Mouse (Mus musculus) cerebellum, adult 2 months (tissue): Measurements from ENCODE around the gene Sat2. TPM values are rescaled to one million over a fixed set of nuclear protein-coding genes. Genes with fewer than 3 reads are reported as not detected.
A peak's percentile ranks its signal among the peaks of the same experiment; 100 is the strongest.

ENCODE experiments used
- DNase-seq, 2 experiments: peaks; one replicate each; pipeline ENCODE4 v3.0.0; 2021
- H3K27ac ChIP-seq: fragments of 200-500 bp; 2 replicates; pipeline ENCODE4 v1.5.1; 2012; ENCODE audit warnings: low read length, control low read depth, inconsistent platforms; ENCODE audit not compliant: insufficient read depth
- H3K27me3 ChIP-seq: fragments of 200-500 bp; 2 replicates; pipeline ENCODE4 v1.6.1; 2012; ENCODE audit warnings: inconsistent platforms, mild to moderate bottlenecking, low read length, moderate library complexity; ENCODE audit not compliant: control insufficient read depth, insufficient read depth
- H3K4me1 ChIP-seq: fragments of 200-500 bp; 2 replicates; pipeline ENCODE4 v1.6.1; 2011; ENCODE audit warnings: low read length; ENCODE audit not compliant: control insufficient read depth, insufficient read depth
- H3K4me3 ChIP-seq: fragments of 200-500 bp; replicated peaks from 2 replicates; pipeline ENCODE3; 2011; ENCODE audit warnings: mild to moderate bottlenecking, low read depth, low read length, control low read depth; ENCODE audit not compliant: insufficient read depth
- CTCF ChIP-seq: fragments of 200-500 bp; IDR thresholded peaks from 2 replicates; pipeline ENCODE4 v1.5.1; 2011; ENCODE audit warnings: low read depth, mild to moderate bottlenecking, control low read depth, low read length, moderate library complexity, borderline replicate concordance; ENCODE audit not compliant: insufficient read depth
- POLR2A ChIP-seq: fragments of 200-500 bp; IDR thresholded peaks from 2 replicates; pipeline ENCODE4 v1.6.1; 2011; ENCODE audit warnings: low read length, control low read depth, borderline replicate concordance; ENCODE audit not compliant: insufficient read depth
- WGBS: fragments of 180-500 bp; shearing (Covaris S2); methylation state at CpG from one replicate; pipeline ENCODE4 v1.1.7; 2018; 5-methylcytosine and 5-hydroxymethylcytosine counted together
- polyA plus RNA-seq: library from polyadenylated mRNA; depleted of rRNA; stranded (reverse); fragments of >200 nt; gene quantifications from 2 replicates; pipeline ENCODE4 v1.2.3, GENCODE M21; 2012

The Sat2 gene
- polyA plus RNA-seq, 1 experiment, result 32.4 TPM

DNA sequence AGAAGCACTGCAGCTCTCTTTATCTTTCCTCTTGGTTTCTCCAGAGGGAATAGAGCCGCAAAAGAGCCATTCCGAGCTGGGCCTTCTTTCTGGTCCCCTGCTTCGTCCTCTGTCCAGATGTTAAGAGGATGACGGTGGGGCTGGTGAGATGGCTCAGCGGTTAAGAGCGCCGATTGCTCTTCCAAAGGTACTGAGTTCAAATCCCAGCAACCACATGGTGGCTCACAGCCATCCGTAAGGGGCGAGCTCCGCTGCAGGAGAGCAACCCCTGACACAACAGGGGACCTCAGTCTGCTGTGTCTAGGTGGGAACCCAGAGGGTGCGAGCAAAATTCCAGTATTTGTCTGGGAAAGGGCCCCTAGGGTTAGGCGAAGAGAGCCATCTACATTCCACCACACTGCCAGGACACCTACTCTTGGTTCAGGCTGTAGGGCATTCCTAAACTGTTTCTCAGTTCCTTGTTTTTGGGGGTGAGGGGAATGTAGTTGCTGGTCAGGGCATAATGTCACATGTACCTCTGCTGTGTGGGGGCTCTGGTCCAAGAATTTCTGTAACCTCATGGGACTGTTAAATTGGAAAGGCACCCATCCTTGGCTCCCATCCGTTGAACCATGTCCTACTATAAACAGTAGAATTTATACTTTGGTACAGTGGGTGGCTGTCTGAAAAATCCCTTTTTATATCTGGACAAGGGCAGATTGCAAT is 41.3 kb downstream of the Sat2 start:
- H3K27me3 ChIP-seq, result no peaks in the 10 kb centered on the region
- WGBS, result 55% methylated on average over 13 of the region's 13 CpGs
- TF ChIP-seq CTCF (no peak), POLR2A (no peak)
- peak overlapping the region; percentile 35 for H3K27ac ChIP-seq
- 0 out of 2 replicates have a peak, but pooled peaks cover 3% of the 10 kb centered on the region for H3K4me1 ChIP-seq
- peak overlapping the region; percentile 85 for H3K4me3 ChIP-seq
- DNase-seq, result no peak

DNA sequence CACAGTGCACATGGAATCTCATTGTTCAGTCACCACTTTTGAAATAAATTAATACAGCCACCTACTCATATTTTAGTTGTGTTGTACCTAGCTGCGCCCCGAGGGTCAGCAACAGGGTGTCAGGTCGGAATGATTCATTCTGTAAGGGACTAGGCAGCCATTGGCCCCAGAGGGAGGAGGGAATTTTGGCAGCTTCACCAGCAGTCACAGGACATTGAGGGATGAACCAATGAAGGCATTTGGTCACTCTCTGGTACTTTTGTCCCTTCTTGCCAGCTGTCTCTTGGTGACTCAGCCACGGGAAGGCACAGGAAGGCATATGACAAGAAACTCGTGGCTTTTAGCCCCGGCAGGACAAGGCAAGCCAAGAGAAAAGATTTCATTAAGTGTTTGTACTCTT is 42.0 kb downstream of the Sat2 start:
- Histone ChIP-seq H3K4me1 (0 out of 2 replicates have a peak, but pooled peaks cover 3% of the 10 kb centered on the region), H3K27ac (no peak overlapping the region), H3K4me3 (no peak overlapping the region), H3K27me3 (no peaks in the 10 kb centered on the region)
- 44% methylated on average over 6 of the region's 6 CpGs for WGBS
- TF ChIP-seq POLR2A, result no peak
- TF ChIP-seq CTCF, result no peak
- peak in 1 of 2 experiments; percentile 44 for DNase-seq

DNA sequence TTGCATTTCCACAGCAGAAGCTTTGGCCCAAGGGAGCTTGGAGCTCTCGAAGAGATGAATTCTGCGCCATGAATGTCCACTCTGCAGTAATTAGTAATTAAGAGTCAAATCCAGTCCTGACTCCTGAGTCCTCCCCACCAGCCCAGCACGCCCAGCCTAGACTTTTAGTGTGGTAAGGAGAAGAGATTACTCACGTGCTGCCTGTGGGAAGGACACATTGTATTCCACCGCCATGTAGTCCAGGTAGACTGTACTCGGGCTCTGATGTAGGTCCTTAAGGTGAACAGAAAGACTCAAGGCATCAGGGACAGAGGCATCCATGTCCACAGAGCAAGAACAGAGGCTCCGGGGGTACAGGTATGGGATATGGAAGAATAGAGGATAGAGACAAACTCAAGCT is 43.0 kb downstream of the Sat2 start:
- Histone ChIP-seq H3K27me3 (no peaks in the 10 kb centered on the region), H3K4me3 (no peak overlapping the region), H3K27ac (no peak overlapping the region), H3K4me1 (0 out of 2 replicates have a peak, but pooled peaks cover 3% of the 10 kb centered on the region)
- TF ChIP-seq CTCF, result no peak
- no peak for TF ChIP-seq POLR2A
- WGBS, result 89% methylated on average over 7 of the region's 7 CpGs
- DNase-seq, result no peak

DNA sequence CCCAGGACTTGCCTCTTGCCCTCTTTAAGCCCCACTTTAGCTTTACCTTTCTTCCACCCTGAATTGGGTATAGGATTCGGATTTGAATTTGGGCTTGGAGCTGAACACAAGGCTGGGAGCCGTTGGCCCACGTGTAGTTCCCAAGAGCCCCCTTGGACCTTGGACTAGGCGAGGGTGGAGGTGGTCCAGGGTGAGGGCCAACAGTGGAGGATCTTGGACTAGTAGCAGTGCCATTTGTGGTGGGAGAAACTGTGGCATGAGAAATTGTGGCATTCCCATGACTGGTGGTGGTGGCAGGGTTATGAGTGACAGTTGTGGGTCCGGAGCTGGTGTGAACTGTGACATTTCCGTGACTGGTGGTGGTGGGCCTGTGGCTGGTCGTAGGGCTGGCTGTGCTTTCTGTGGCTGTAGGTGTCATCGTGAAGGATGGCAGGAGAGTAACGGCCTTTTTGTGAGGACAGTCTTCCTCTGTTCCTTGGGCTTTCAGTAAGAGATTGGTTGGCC is 43.7 kb downstream of the Sat2 start:
- TF ChIP-seq POLR2A (no peak), CTCF (no peak)
- no peak overlapping the region for H3K4me3 ChIP-seq
- no peaks in the 10 kb centered on the region for H3K27me3 ChIP-seq
- no peak for DNase-seq
- H3K27ac ChIP-seq, result no peak overlapping the region
- WGBS, result 60% methylated on average over 9 of the region's 9 CpGs
- H3K4me1 ChIP-seq, result peaks cover 3% of the 10 kb centered on the region; the same call in 1 of the 2 replicates

- no peak within 1 kb of the TSS for H3K4me3 ChIP-seq
- no peak for TF ChIP-seq CTCF
- no peak for TF ChIP-seq POLR2A
- DNase-seq, result no peak
- WGBS, result 42% methylated on average over 7 of the region's 7 CpGs
- H3K4me1 ChIP-seq, result peaks cover 3% of the 10 kb centered on the region; the same call in 1 of the 2 replicates
- no peak within 1 kb of the TSS for H3K27ac ChIP-seq
- H3K27me3 ChIP-seq, result no peaks in the 10 kb centered on the region
Measured at GRCm38 (mm10) chr11:69665961-69666664, 44.3 kb downstream of the Sat2 start, which contains the start of gene Cd68. TSS of gene Cd68 (minus strand) at chr11:69666153.

- peaks cover 3% of the 10 kb centered on the region; the same call in 1 of the 2 replicates for H3K4me1 ChIP-seq
- DNase-seq, result no peak
- no peak for TF ChIP-seq POLR2A
- no peak for TF ChIP-seq CTCF
- WGBS, result 91% methylated on average over 3 of the region's 3 CpGs
- H3K27ac ChIP-seq, result no peak overlapping the region
- no peak overlapping the region for H3K4me3 ChIP-seq
- H3K27me3 ChIP-seq, result no peaks in the 10 kb centered on the region
Measured at GRCm38 (mm10) chr11:69666665-69667005, 44.8 kb downstream of the Sat2 start.

DNA sequence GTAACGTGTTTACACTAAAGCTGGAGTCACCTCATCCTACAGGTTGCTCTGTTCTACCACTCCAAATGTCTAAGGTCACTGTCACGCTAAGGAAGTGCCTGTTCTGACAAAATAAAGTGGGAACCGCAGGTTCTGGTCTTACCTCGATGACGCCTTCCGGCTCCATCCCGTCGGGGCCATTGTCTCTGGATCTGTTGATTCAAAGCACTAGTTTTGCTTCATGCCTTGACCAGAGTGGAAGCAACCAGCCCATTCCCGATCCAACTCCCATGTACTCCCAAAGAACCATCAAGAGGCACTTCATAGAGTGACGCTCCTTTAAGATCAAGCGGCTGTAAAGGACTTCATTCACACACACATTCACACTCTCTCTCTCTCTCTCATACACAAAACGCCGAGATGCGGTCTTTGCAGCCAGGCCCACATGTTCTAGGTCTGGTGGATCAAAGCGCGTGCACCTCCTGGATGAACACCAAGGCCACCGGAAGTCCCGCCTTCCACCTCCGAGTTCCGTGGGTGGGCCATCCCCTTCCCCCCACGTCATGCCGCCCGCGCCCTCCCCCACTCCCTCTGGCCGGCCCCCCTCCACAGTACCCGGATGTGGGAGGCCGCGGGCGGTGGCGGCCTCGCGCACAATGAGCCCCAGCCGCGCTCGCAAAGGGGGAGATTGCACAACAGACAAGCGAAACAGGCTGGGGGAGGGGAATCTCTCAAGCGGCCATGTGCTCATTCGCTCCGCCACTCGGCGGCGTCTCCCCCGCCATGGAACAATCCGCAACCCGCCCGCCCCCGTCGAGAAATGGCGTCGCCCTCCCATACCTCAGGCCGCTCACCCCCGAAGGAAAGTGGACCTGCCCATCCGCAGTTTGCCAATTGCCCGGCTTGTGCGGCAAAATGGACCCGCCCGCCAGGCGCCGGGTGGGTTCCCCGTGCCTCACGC is 49.2 kb downstream of the Sat2 start:
- peak; percentile 52; the same call in 1 of the 2 replicates for TF ChIP-seq POLR2A
- no peak for TF ChIP-seq CTCF
- H3K27me3 ChIP-seq, result no peaks in the 10 kb centered on the region
- WGBS, result under 1% methylated on average over 59 of the region's 61 CpGs

More for the DNA sequence above, 49.2 kb downstream of the Sat2 start:
- no peaks in the 10 kb centered on the region; the same call in 1 of the 2 replicates for H3K4me1 ChIP-seq
- peak overlapping the region; percentile 91 for H3K27ac ChIP-seq
- DNase-seq, result peak; percentile 95
- H3K4me3 ChIP-seq, result peak overlapping the region; percentile 82
